In the genomic region with DNA sequence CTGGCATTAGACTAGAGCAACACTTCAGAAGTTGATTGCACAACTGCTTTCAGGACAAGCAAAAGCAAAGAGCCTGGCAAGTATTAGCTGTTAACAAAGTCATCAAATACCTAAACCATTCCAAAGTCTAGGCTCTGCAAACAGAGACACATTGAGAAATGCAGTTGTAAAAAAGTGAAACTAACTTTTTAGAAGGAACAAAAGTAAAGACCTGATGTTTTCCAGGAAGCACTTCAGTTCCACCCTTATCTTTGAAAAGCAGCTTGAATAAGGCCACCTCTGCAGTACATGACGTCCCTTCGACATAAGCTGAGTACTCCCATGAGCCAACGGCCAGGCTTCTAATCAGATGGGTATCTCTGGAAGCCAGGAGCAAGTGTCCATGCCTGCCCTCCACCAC, we compare ENCODE assay signal across 12 mouse cellular contexts. TPM values are rescaled to one million over a fixed set of nuclear protein-coding genes. Genes with fewer than 3 reads are reported as not detected.
DNase-seq lines count a peak whose midpoint lies in the region; ATAC-seq and TF ChIP-seq lines count a peak whose summit lies in the region.
"Had no signal": no experiment of that assay in that cellular context is flagged by ENCODE, and none has a peak within 500 bp of the region (broad histone marks: within the 10 kb centered on the region; RNA-seq: fewer than 3 reads in every experiment).

No protein-coding gene starts in this region.

- no peaks in the 10 kb centered on the region for H3K36me3 ChIP-seq in intestine, postnatal 0 days (ENCODE audit: control insufficient read depth, insufficient read depth)
- H3K36me3 ChIP-seq in midbrain, embryonic 16.5 days (ENCODE audit: control insufficient read depth, insufficient read depth, low read length): no peaks in the 10 kb centered on the region
- H3K36me3 ChIP-seq: midbrain, embryonic 12.5 days had no signal

- H3K9ac ChIP-seq in intestine, postnatal 0 days (ENCODE audit: low read depth, low read length): no peak overlapping the region
- H3K9ac ChIP-seq in midbrain, embryonic 16.5 days (ENCODE audit: low read depth, low read length): no peak overlapping the region
- H3K9ac ChIP-seq: midbrain, embryonic 12.5 days had no signal

- no peaks in the 10 kb centered on the region for H3K9me3 ChIP-seq in intestine, postnatal 0 days (ENCODE audit: control insufficient read depth)
- H3K9me3 ChIP-seq in midbrain, embryonic 16.5 days (replicated peaks; ENCODE audit: control insufficient read depth, low read length, poor library complexity, severe bottlenecking): no peaks in the 10 kb centered on the region
- H3K9me3 ChIP-seq: midbrain, embryonic 12.5 days had no signal

- ATAC-seq in intestine, postnatal 0 days: peak; percentile 96
- no peak for ATAC-seq in midbrain, embryonic 16.5 days

- no peak overlapping the region; the same call in 1 of the 2 replicates for H3K4me2 ChIP-seq in intestine, postnatal 0 days (replicated peaks; ENCODE audit: low read depth)
- H3K4me2 ChIP-seq in midbrain, embryonic 16.5 days (ENCODE audit: low read length): no peak overlapping the region
- H3K4me2 ChIP-seq: midbrain, embryonic 12.5 days had no signal

- H3K4me1 ChIP-seq in intestine, postnatal 0 days (replicated peaks; ENCODE audit: control insufficient read depth, insufficient read depth, low read length): no peaks in the 10 kb centered on the region
- no peaks in the 10 kb centered on the region for H3K4me1 ChIP-seq in midbrain, embryonic 16.5 days (ENCODE audit: control insufficient read depth, insufficient read depth, low read length)
- H3K4me1 ChIP-seq: midbrain, embryonic 12.5 days had no signal

- TF ChIP-seq CTCF in intestine, postnatal 0 days (IDR thresholded peaks at IDR 0.05; ENCODE audit: low read depth): no peak

- WGBS in intestine, postnatal 0 days: 19% methylated on average over 3 of the region's 3 CpGs
- WGBS in midbrain, embryonic 16.5 days: 80% methylated on average over 3 of the region's 3 CpGs

- no peak overlapping the region for H3K27ac ChIP-seq in intestine, postnatal 0 days (ENCODE audit: low read depth, low read length)
- no peak overlapping the region for H3K27ac ChIP-seq in midbrain, embryonic 16.5 days (ENCODE audit: low read length)
- H3K27ac ChIP-seq: midbrain, embryonic 12.5 days had no signal

- no peaks in the 10 kb centered on the region for H3K27me3 ChIP-seq in intestine, postnatal 0 days (replicated peaks; ENCODE audit: control insufficient read depth, insufficient read depth, low read length)
- H3K27me3 ChIP-seq in midbrain, embryonic 16.5 days (ENCODE audit: control insufficient read depth, insufficient read depth, low read depth, low read length): no peaks in the 10 kb centered on the region
- H3K27me3 ChIP-seq: midbrain, embryonic 12.5 days had no signal

- no peak overlapping the region for H3K4me3 ChIP-seq in intestine, postnatal 0 days (ENCODE audit: low read depth, low read length)
- no peak overlapping the region for H3K4me3 ChIP-seq in midbrain, embryonic 16.5 days (ENCODE audit: low read depth, low read length)
- H3K4me3 ChIP-seq: midbrain, embryonic 12.5 days had no signal

- DNase-seq in urinary bladder, postnatal 14 days (ENCODE audit: low spot score): peak; percentile 3
- no peak for DNase-seq in urinary bladder, postnatal 25 days (ENCODE audit: low spot score)
- DNase-seq in lung, postnatal 25 days (ENCODE audit: low spot score): peak; percentile 77
- DNase-seq in layer of hippocampus, postnatal 36 days: no peak
- DNase-seq in layer of hippocampus, adult 11-12 months (ENCODE audit: low spot score): no peak
- DNase-seq in kidney, postnatal 14 days: no peak

RNA-seq across cellular contexts. Expression of a gene that starts 0.3 kb away (rescaled TPM):
- 0.40 and 0.42 TPM in 2 replicates for polyA plus RNA-seq in intestine, postnatal 0 days (2015; fragmentation: Nextera tagmentation; extraction: Ambion mirVana)
- polyA plus RNA-seq in midbrain, embryonic 16.5 days (2015; fragmentation: Nextera tagmentation; extraction: Ambion mirVana): not detected in 2 replicates
- total RNA-seq in layer of hippocampus, postnatal 36 days (2021): not detected
- total RNA-seq: heart, postnatal 25 days; layer of hippocampus, adult 8-10 months had no signal
- polyA plus RNA-seq: forebrain, embryonic 11.5 days; midbrain, embryonic 12.5 days had no signal

RNA-seq across cellular contexts. Expression of a gene that starts 4.4 kb away (rescaled TPM):
- 0.09 TPM in 1 of 2 replicates, not detected in the other for polyA plus RNA-seq in intestine, postnatal 0 days (2015; fragmentation: Nextera tagmentation; extraction: Ambion mirVana)
- polyA plus RNA-seq in midbrain, embryonic 16.5 days (2015; fragmentation: Nextera tagmentation; extraction: Ambion mirVana): 0.15 and 0.17 TPM in 2 replicates
- not detected for total RNA-seq in layer of hippocampus, postnatal 36 days (2021)
- total RNA-seq: layer of hippocampus, adult 8-10 months had no signal

Comparison
In these comparisons a context has a peak if more than half of its experiments do, and no peak if none do; other contexts are left out.
1. DNase-seq: peak in urinary bladder, postnatal 14 days (single experiment) and lung, postnatal 25 days (single experiment); none in urinary bladder, postnatal 25 days (single experiment), layer of hippocampus, postnatal 36 days (0 of 2), layer of hippocampus, adult 11-12 months (single experiment) and kidney, postnatal 14 days (single experiment).